Mouse (Mus musculus) midbrain, embryonic 11.5 days (tissue): ENCODE measurements around the gene Tubg1. TPM values are rescaled to one million over a fixed set of nuclear protein-coding genes. Genes with fewer than 3 reads are reported as not detected.
"Not testable (repeated sequence)": the region's sequence is repeated elsewhere in the genome, so short reads cannot be mapped to it uniquely, and the experiment has no call there.

Experiments used
- ATAC-seq: fragments of 200-750 bp; cut with Nextera tagmentation; 2 replicates; pipeline ENCODE4 v1.8.0; 2017; ENCODE audit warnings: moderate TSS enrichment, moderate library complexity; ENCODE audit not compliant: low FRiP score
- DNase-seq: peaks from one replicate; pipeline ENCODE4 v3.0.0; 2015; ENCODE audit warnings: low spot score; ENCODE audit errors: missing footprints
- H3K27ac ChIP-seq: fragments of 300-500 bp; sonication (generic); 2 replicates; pipeline ENCODE4 v1.5.1; 2014; ENCODE audit warnings: low read depth, low read length
- H3K27me3 ChIP-seq: fragments of 300-500 bp; sonication (generic); 2 replicates; pipeline ENCODE4 v1.6.1; 2014; ENCODE audit warnings: mild to moderate bottlenecking, low read length, moderate library complexity, mixed read lengths; ENCODE audit not compliant: control insufficient read depth, insufficient read depth
- H3K36me3 ChIP-seq: fragments of 300-500 bp; sonication (generic); 2 replicates; pipeline ENCODE4 v1.6.1; 2014; ENCODE audit warnings: mild to moderate bottlenecking, low read length, moderate library complexity, mixed read lengths; ENCODE audit not compliant: control insufficient read depth, insufficient read depth
- H3K4me1 ChIP-seq: fragments of 300-500 bp; sonication (generic); 2 replicates; pipeline ENCODE4 v1.6.1; 2014; ENCODE audit warnings: low read length; ENCODE audit not compliant: control insufficient read depth, insufficient read depth
- H3K4me2 ChIP-seq: fragments of 300-500 bp; sonication (generic); 2 replicates; pipeline ENCODE4 v1.6.1; 2014; ENCODE audit warnings: mild to moderate bottlenecking, moderate library complexity
- H3K4me3 ChIP-seq: fragments of 300-500 bp; sonication (generic); 2 replicates; pipeline ENCODE4 v1.5.1; 2014; ENCODE audit warnings: low read depth, low read length
- H3K9ac ChIP-seq: fragments of 300-500 bp; sonication (generic); 2 replicates; pipeline ENCODE4 v1.6.1; 2014; ENCODE audit warnings: low read length
- H3K9me3 ChIP-seq: fragments of 300-500 bp; sonication (generic); 2 replicates; pipeline ENCODE4 v1.6.1; 2016; ENCODE audit warnings: low read length; ENCODE audit not compliant: control insufficient read depth
- WGBS: fragments of 180-500 bp; shearing (Covaris S2); extraction: QIAGEN DNeasy Blood & Tissue Kit; methylation state at CpG from one replicate; pipeline ENCODE4 v1.1.7; 2014; 5-methylcytosine and 5-hydroxymethylcytosine counted together
- polyA plus RNA-seq: library from polyadenylated mRNA; unstranded; fragments of >200 nt; fragmentation: Nextera tagmentation; extraction: Ambion mirVana; gene quantifications from 2 replicates; pipeline ENCODE4 v1.2.1, GENCODE M21; 2014

The Tubg1 gene
- polyA plus RNA-seq, 1 experiment from 2014 or later: 108 TPM

GRCm38 (mm10) chr11:101155151-101155550 is 35.4 kb downstream of the Tubg1 start:
- no peak overlapping the region for H3K4me3 ChIP-seq

GRCm38 (mm10) chr11:101155728-101156371 is 36.1 kb downstream of the Tubg1 start, which contains the start of gene Tubg2:
Tubg2 (plus strand) TSS chr11:101155907.
- peak within 1 kb of the TSS; percentile 31 for H3K4me3 ChIP-seq
- WGBS: 2% methylated on average over 36 of the region's 36 CpGs

More at GRCm38 (mm10) chr11:101155151-101155550, 35.4 kb downstream of the Tubg1 start:
- Histone ChIP-seq H3K4me1 (peaks cover 7% of the 10 kb centered on the region; the same call in 1 of the 2 replicates), H3K4me2 (no peak overlapping the region), H3K9ac (no peak overlapping the region), H3K36me3 (no peaks in the 10 kb centered on the region), H3K27me3 (peaks cover 4% of the 10 kb centered on the region), H3K9me3 (no peaks in the 10 kb centered on the region), H3K27ac (no peak overlapping the region)
- 73% methylated on average over 6 of the region's 6 CpGs for WGBS
- ATAC-seq (no peak), DNase-seq (peak; percentile 61)

GRCm38 (mm10) chr11:101160151-101160550 is 40.4 kb downstream of the Tubg1 start:
- Histone ChIP-seq H3K4me1 (peaks cover 11% of the 10 kb centered on the region), H3K27me3 (peaks cover 34% of the 10 kb centered on the region)
- not testable (repeated sequence) for H3K36me3 ChIP-seq, H3K4me3 ChIP-seq, H3K9ac ChIP-seq, H3K4me2 ChIP-seq, DNase-seq, ATAC-seq, H3K27ac ChIP-seq, H3K9me3 ChIP-seq
- WGBS: 73% methylated on average over 8 of the region's 10 CpGs

More at GRCm38 (mm10) chr11:101155728-101156371, 36.1 kb downstream of the Tubg1 start, which contains the start of gene Tubg2:
- ATAC-seq (peak; percentile 70), DNase-seq (peak; percentile 93)
- Histone ChIP-seq H3K36me3 (no peaks in the 10 kb centered on the region), H3K9ac (peak within 1 kb of the TSS; percentile 63), H3K27ac (peak within 1 kb of the TSS; percentile 54; the same call in 1 of the 2 replicates), H3K27me3 (peaks cover 4% of the 10 kb centered on the region), H3K4me1 (peaks cover 7% of the 10 kb centered on the region; the same call in 1 of the 2 replicates), H3K4me2 (peak within 1 kb of the TSS; percentile 64), H3K9me3 (no peaks in the 10 kb centered on the region)

- H3K27ac ChIP-seq, H3K36me3 ChIP-seq, H3K9ac ChIP-seq, H3K4me2 ChIP-seq, H3K9me3 ChIP-seq, DNase-seq, H3K4me3 ChIP-seq, ATAC-seq, H3K4me1 ChIP-seq: not testable (repeated sequence)
- peaks cover 43% of the 10 kb centered on the region for H3K27me3 ChIP-seq
- 85% methylated on average over 6 of the region's 8 CpGs for WGBS
Measured at GRCm38 (mm10) chr11:101160981-101161505, 41.3 kb downstream of the Tubg1 start.

- Histone ChIP-seq H3K4me1 (peaks cover 4% of the 10 kb centered on the region), H3K27me3 (peaks cover 44% of the 10 kb centered on the region), H3K9ac (no peak overlapping the region), H3K27ac (no peak overlapping the region), H3K4me3 (no peak overlapping the region), H3K9me3 (no peaks in the 10 kb centered on the region), H3K4me2 (no peak overlapping the region), H3K36me3 (no peaks in the 10 kb centered on the region)
- 92% methylated on average over 15 of the region's 15 CpGs for WGBS
- ATAC-seq (no peak), DNase-seq (peak; percentile 21)
Measured at GRCm38 (mm10) chr11:101161551-101161950, 41.8 kb downstream of the Tubg1 start.

- Histone ChIP-seq H3K27me3 (peaks cover 52% of the 10 kb centered on the region), H3K36me3 (no peaks in the 10 kb centered on the region), H3K9me3 (no peaks in the 10 kb centered on the region), H3K4me1 (peaks cover 4% of the 10 kb centered on the region), H3K27ac (no peak overlapping the region), H3K4me2 (no peak overlapping the region), H3K4me3 (no peak overlapping the region), H3K9ac (no peak overlapping the region)
- 56% methylated on average over 5 of the region's 5 CpGs for WGBS
- DNase-seq (peak; percentile 61), ATAC-seq (no peak)
Measured at GRCm38 (mm10) chr11:101162301-101162700, 42.6 kb downstream of the Tubg1 start.

- 58% methylated on average over 5 of the region's 5 CpGs for WGBS
- Histone ChIP-seq H3K9me3 (no peaks in the 10 kb centered on the region), H3K4me1 (peaks cover 4% of the 10 kb centered on the region), H3K4me2 (no peak overlapping the region), H3K27me3 (peaks cover 56% of the 10 kb centered on the region), H3K9ac (no peak overlapping the region), H3K27ac (no peak overlapping the region), H3K4me3 (no peak overlapping the region), H3K36me3 (no peaks in the 10 kb centered on the region)
- ATAC-seq (no peak), DNase-seq (peak; percentile 85)
Measured at GRCm38 (mm10) chr11:101162772-101163171, 43.0 kb downstream of the Tubg1 start.

- Histone ChIP-seq H3K4me2 (peak overlapping the region; percentile 40), H3K27ac (no peak overlapping the region), H3K4me1 (peaks cover 4% of the 10 kb centered on the region), H3K4me3 (peak overlapping the region; percentile 21), H3K9ac (0 out of 2 replicates have a peak overlapping the region, but pooled peaks have one; percentile 24), H3K9me3 (no peaks in the 10 kb centered on the region), H3K36me3 (no peaks in the 10 kb centered on the region), H3K27me3 (peaks cover 66% of the 10 kb centered on the region)
- ATAC-seq: no peak
- 7% methylated on average over 42 of the region's 49 CpGs for WGBS
- peak; percentile 88 for DNase-seq
Measured at GRCm38 (mm10) chr11:101163476-101164350, 44.0 kb downstream of the Tubg1 start.
